Mouse (Mus musculus) urinary bladder, adult 2 months (tissue): ENCODE data around the gene Tmem178b. TPM values are rescaled to one million over a fixed set of nuclear protein-coding genes. Genes with fewer than 3 reads are reported as not detected.

Experiments
- DNase-seq: peaks from one replicate; pipeline ENCODE4 v3.0.0; 2022; ENCODE audit warnings: low spot score
- polyA plus RNA-seq: library from polyadenylated mRNA; depleted of rRNA; stranded (reverse); fragments of >200 nt; gene quantifications from 2 replicates; pipeline ENCODE4 v1.2.3, GENCODE M21; 2012

The Tmem178b gene
- polyA plus RNA-seq, 1 experiment = 0.70 TPM

GRCm38 (mm10) chr6:39917729-39918128 is 44.7 kb downstream of the Tmem178b start:
- no peak for DNase-seq

DNA sequence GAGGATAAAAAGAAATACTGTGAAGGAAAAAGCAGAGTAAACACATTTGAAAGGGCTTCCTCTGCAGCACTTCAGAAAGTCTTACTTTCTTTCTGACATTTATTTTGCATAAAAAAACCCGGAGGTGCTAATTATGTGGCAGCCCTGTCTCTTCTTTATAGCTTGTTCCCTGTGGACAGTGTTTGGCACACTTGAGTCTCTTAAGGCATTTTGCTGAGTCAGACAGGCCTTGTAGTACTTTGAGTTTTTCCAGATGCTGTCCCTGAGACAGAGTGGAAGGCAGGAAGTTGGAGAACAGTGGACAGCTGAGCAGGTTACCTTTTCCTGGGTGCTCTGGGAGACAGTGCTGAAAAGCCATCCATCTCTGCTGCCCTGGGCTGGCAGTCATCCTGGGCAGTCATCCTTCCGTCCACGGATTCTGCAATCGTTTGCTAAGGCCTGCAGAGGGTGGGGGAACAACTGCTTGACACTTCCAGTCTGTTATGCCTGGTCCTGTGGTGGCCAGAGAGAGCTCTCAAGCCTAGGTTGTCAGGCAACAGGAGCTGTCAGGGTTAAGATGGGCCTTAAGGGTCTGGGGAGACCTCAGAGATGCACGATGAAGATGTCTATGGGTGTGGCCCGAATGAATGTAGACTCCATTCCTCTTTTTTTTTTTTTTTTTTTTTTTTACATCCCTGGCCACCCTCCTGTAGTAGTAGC is 46.1 kb downstream of the Tmem178b start:
- no peak for DNase-seq

GRCm38 (mm10) chr6:39926442-39926841 is 53.4 kb downstream of the Tmem178b start:
- no peak for DNase-seq

DNA sequence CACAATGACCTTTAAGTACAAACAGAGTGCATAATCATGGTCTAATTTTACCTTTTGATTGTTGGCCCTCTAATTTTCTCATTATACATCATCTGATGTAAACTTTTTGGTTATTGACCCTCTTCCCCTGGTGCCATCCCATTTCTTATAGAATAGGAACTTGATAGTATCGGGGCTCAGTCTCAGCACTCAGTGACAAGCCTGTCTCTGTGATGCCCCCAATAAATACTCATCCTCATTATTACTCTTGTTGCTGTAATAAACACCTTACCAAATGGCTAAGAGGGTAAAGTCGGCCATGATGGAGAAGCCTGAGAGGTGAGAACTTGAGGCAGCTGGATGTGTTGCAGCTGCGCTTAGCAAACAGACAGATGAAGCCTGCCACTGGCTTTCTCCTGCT is 63.5 kb downstream of the Tmem178b start:
- no peak for DNase-seq

GRCm38 (mm10) chr6:39940920-39941319 is 67.8 kb downstream of the Tmem178b start:
- DNase-seq = no peak

- no peak for DNase-seq
Observed at GRCm38 (mm10) chr6:39944854-39945253, 71.8 kb downstream of the Tmem178b start.

- DNase-seq = no peak
Observed at GRCm38 (mm10) chr6:39945670-39946440, 72.8 kb downstream of the Tmem178b start.

- DNase-seq = no peak
Observed at GRCm38 (mm10) chr6:39946601-39947000, 73.5 kb downstream of the Tmem178b start.

DNA sequence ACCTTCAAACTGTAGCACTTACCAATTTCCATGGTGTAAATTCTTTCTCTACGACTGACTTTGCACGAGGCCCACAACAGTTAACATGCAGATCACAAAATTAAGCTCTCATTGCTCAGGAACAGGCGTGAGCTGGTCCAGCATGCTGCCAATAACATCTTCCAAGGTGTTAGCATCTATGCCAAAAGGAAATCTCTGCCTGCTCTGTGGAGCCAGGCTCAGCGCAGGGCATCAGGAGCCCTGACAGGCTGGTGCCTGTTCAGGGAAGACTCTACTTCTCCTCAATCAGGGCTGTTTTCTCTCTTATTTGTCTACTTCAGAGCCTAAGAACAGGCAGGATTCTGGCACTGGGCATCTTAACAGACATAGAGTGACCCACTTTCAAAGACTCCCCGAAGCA is 80.9 kb downstream of the Tmem178b start:
- no peak for DNase-seq

- DNase-seq = no peak
Observed at GRCm38 (mm10) chr6:39955211-39955610, 82.1 kb downstream of the Tmem178b start.

DNA sequence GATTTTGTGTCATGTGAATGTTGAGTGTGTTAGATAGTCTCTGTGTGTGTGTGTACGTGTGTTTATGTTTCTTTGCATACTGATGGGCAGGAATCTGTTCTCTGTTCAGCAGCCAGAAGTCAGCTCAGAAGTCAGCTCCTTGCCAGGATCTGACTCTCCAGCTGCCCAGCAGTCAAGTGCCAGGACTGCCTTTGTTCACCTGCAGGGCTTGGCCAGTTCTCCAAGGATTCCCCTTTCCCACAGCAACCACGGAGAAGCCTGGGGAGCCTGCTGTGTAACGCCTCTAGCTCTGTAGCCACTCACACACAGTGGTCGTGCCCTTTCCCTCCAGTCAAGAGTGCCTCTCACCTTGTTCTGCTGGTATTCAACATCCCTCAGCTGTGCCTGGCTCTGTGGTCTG is 91.5 kb downstream of the Tmem178b start:
- DNase-seq = no peak

- no peak for DNase-seq
Observed at GRCm38 (mm10) chr6:39970281-39970680, 97.2 kb downstream of the Tmem178b start.

GRCm38 (mm10) chr6:39978942-39979341 is 105.9 kb downstream of the Tmem178b start:
- DNase-seq = no peak

DNA sequence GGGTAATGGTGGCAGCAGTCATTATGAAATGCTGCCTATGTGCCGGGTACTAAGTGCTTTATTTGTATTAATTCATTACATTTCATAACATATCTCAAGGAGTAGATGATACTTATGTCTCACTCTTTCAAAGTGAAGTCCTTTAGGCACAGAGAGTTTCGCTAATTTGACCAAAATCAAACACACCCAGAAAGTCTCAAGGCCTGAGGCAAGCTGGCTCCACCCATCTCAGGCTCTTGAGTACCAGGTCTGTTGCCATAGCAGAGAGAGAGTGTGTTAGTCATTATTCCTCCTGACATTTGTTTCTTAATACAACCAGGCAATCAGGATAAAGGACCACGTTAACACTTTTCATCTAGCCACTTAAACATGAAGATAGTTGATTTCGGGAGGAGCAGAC is 117.7 kb downstream of the Tmem178b start:
- DNase-seq = no peak

GRCm38 (mm10) chr6:39991922-39992321 is 118.9 kb downstream of the Tmem178b start:
- no peak for DNase-seq

DNA sequence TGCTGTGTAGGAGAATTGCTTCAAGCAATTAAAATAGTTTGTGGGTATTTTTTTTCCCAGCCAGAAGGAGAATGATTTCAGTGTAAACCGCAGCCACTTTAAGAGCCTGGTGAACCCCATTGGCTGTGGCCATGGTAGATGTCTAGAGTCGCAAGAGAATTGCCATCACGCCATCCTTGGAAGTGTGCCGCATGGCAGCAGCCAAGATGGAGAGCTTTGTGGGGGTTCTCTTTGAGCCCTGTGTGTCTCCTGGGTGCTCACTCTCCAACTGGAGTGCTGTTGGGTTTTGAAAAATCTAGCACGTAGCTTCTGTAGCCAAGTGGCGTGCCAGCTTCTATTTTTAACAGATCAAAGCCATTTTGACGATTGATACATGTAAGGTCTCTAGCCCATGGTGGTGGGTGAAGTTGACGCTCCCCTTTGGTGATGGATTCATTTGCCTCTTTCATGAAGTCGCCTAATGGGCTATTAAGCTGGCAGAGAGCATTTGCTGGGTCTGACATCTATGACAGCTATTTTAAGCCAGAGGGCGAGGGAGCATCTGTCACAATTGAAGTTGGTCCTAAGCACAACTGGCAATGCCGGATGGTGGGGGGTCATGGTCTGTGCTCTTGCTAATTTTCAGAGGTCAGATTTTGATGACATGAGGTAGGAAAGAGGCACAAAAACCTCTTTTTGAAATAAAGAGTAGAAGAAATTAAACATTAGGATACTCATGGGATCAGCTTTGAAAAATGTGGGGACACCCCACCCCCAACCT is 133.1 kb downstream of the Tmem178b start:
- DNase-seq = no peak

DNA sequence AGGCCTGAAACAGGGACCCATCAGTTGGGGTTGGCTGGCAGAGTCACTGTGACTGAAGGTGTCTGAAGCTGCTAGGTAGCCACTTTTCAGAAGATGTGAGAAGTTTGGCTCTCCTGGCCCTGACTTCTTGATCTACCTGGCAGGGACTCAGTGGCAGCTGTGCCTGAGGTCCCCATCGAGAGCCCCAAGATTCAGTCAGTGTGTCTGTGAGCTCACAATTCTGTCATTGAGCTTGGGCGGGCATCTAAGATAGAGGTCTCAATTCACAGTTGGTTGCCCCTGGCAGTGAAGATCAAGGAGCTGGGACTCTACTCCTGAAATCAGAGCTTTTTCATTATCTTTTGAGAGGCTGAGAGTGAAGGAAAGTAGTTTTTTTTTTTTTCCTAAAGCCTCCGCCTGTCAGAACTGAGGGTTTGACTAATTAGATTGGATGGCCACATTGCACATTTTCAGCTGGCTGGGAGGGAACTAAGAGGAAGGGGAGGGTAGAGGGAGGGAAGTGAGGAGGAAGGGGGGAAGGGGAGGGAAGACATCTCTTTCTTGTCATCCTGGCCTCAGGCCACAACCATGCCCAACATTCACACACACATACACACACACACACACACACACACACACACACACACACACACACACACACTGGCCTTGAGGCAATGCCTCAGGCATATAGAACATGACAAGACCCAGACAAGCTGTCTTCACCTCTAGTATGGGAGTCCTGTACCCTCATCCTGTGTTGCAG is 135.3 kb downstream of the Tmem178b start:
- DNase-seq = no peak

GRCm38 (mm10) chr6:40009718-40010117 is 136.6 kb downstream of the Tmem178b start:
- DNase-seq = no peak

DNA sequence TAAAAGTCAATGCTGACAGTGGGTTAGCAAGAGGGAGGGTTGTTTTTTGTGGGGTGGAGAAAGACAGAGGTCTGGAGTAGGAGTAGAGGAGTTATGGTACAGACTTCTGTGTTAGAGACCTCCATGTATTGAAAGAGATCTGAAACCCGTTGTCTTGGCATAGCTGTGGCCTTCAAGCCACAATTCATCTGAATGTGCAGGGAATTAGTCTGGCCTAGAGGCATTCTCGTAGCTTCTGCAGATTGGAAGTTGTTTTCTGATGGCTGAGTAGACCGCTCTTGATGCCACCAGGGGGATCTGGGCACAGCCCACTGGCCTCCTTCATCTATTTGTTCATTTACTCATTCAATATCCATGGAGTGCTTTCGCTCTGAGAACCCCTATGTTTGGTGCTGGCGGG is 138.0 kb downstream of the Tmem178b start:
- DNase-seq = no peak

GRCm38 (mm10) chr6:40011609-40012008 is 138.5 kb downstream of the Tmem178b start:
- no peak for DNase-seq

GRCm38 (mm10) chr6:40013407-40013806 is 140.3 kb downstream of the Tmem178b start:
- no peak for DNase-seq

DNA sequence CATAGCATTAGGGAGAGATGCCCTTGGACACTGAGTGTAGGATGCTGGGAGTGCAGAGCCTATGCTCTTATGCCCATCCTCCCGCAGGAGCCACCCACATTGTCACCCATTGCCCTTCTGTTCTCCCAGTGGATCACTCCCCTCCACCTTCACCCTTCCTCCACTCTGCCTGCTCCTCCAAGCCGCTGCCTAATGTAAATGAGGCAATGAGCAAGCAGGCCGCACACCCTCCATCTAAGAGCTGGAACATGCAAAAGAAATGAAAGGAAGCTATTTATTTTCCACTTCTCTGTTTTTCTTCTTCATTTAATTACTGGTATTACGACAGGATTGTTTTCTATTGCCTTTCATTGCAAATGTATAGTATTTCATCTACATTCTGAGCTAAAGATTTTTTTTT is 142.1 kb downstream of the Tmem178b start:
- DNase-seq = no peak
